Mouse (Mus musculus) induced T-regulatory cell, adult 2 months (primary cell): Measurements from ENCODE around the gene Fam76a.
A peak's percentile ranks its signal among the peaks of the same experiment; 100 is the strongest.
"Not testable (repeated sequence)": the region's sequence is repeated elsewhere in the genome, so short reads cannot be mapped to it uniquely, and the experiment has no call there.

Experiments
- DNase-seq: peaks from one replicate; pipeline ENCODE4 v3.0.0-alpha.2; 2012; ENCODE audit warnings: low read depth

Gene Fam76a

GRCm38 (mm10) chr4:132945261-132946046 lies 23.1 kb upstream of the Fam76a start:
- DNase-seq, result peak; percentile 96

GRCm38 (mm10) chr4:132944776-132945175 lies 22.4 kb upstream of the Fam76a start:
- no peak for DNase-seq

DNA sequence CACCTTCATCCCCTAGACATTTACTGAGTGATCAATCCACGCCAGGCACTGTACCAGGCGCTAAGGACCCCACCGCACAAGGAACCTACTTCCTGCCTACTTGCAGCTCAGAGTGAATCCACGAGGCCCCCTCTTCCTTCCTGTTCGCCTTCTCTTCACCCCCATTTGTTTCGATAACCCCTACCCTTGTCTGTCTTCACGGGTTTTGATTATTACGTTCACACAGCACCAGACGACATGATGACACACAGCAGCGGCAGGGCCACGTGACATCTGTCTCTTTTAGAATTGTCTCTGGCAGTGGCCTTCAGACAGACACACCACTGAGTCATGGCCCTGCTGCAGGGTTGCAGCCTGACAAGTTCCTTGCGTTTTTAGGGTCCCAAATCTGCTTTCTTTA lies 21.7 kb upstream of the Fam76a start:
- DNase-seq, result peak; percentile 75

GRCm38 (mm10) chr4:132943088-132943487 lies 20.7 kb upstream of the Fam76a start:
- no peak for DNase-seq

DNA sequence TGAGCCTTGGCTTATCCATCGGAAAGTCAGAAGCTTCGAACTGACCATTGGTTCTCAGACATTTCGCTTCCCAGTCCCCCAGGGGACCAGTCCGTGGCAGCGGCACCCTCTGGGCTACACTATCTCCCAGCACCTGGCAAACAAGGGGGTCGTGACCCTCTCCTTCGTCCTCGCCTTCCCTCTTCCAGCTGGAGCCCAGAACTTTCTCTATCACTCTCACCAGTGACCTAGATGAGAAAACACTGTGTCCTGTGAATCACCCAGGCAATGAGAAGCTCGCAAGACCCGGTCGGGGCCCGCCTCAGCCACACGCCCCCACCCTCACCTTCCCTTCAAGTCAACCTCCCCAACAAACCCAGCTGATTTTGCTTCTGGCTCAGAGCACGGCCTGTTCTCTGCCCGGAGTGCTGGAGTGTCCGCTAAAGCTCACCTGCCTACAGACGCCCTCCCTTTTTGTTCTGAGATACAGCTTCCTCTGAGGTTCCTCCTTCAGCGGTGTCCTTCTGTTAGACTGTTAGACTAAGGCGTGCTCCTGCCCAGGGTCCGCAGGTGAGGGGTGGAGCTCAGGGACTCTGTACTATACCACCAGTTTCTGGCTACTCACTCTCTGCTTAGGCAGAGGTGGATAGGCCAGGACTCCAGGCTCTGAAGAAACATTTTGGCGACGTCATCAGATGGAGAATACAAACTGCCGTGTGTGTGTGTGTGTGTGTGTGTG lies 18.8 kb upstream of the Fam76a start:
- DNase-seq, result peak; percentile 39

- DNase-seq, result peak; percentile 88
Measured at GRCm38 (mm10) chr4:132939421-132940127, 17.2 kb upstream of the Fam76a start.

- peak; percentile 20 for DNase-seq
Measured at GRCm38 (mm10) chr4:132938181-132938941, 16.0 kb upstream of the Fam76a start.

DNA sequence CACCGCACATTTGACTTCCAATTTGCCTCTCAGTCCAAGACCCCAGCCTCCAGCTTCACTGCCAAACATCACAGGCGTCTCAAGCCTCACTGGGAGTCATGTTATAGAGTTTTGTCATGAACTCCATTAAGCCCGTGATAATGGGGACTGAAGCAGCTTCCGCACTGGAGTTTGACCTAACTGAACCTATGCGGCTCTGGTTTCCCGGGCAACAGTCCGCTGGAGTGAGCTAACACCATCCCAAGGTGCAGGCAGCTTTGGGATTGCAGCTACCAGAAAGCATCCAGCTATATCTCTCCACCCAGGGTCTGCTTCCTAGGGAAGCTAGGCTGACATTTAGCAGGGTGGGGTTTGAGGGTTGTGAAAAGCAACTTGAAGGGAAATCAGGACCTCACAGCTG lies 12.3 kb upstream of the Fam76a start:
- no peak for DNase-seq

DNA sequence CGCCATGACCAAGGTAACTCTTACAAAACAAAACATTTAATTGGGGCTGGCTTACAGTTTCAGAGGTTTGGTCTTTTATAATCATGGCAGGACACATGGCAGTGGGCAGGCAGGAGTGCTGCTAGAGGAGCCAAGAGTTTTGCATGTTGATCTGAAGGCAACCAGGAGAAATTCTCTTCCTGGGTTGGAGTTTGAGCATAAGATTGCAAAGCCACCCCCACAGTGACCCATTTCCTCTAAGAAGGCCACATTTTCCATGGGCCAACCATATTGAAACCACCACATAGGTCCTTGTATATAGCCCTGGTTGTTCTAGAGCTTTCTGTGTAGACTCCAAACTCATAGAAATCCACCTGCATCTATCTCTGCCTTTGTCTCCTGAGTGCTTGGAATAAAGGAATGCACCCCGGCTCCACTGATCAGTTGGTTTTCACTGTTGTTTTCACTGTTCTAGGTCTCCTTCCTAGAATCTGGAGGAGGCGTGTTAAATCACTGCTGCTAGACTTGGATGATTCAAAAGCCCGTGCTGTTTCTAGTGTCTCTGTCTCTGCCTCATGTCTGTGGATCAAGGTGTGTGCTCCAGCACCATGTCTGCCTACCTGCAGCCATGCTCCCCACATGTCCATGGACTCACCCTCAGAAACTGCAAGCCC lies 10.5 kb upstream of the Fam76a start:
- peak; percentile 64 for DNase-seq

- DNase-seq, result peak; percentile 88
Measured at GRCm38 (mm10) chr4:132930784-132931183, 8.4 kb upstream of the Fam76a start.

- DNase-seq, result not testable (repeated sequence)
Measured at GRCm38 (mm10) chr4:132926520-132926919, 4.2 kb upstream of the Fam76a start.

DNA sequence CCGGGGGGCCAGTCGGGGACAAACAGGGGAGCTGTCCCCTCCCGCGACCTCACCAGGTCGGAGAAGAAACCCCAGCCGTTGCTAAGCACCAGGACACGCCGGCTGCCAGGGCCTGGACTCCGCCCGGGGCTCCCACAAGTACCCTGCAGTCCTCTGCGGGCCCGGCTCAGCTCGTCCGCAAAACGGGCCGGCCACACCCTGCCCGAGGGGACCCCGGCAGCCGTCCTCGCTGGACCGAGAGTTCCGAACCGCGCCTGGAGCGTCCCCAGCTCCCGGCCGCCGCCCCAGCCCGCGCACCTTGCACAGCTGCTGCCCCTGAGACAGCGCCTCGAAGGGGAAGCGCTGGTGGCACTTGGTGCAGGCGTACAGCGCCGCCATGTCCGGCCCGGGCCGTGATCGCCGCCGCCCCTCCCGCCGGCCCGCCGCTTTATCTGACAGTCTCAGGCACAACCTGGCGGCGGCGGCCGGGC lies 262 bp downstream of the Fam76a start:
- no peak for DNase-seq

- DNase-seq, result no peak
Measured at GRCm38 (mm10) chr4:132921488-132921887, 870 bp downstream of the Fam76a start.

DNA sequence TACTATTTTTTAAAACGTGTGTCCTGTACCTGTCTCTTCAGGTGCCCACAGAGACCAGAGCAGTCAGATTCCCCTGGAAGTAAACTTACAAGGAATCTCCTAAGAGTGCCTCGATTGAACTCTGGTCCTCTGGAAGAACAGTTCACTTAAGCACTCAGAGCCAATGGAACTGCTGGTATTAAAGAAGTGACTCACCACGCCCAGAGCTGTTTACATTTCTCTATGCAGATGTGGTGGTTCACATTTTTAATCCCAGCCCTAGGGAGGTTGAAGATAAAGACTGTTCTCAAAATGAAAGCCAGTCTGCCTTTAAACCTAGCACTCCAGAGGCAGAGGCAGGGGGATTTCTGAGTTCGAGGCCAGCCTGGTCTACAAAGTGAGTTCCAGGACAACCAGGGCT lies 2.2 kb downstream of the Fam76a start:
- DNase-seq, result no peak

- not testable (repeated sequence) for DNase-seq
Measured at GRCm38 (mm10) chr4:132918493-132918892, 3.9 kb downstream of the Fam76a start.

DNA sequence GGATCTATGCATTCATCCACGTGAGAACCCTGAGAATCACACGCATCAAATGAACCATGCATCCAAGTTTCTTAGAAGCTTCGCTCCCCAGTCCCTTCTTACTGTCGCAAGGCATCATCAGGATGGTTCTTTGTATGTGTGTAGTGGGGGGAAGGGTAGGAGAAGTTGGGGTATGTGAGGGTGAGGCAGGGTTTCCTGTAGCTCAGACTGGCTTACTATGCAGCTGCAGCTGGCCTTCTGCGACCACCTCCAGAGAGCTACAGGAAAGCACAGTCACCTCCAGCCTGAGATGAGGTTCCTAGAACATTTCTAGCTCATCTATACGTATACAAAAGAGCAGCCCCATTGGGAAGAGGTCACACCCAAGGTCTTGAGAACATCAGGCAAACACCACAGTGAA lies 10.2 kb downstream of the Fam76a start:
- DNase-seq, result no peak

GRCm38 (mm10) chr4:132905843-132906360 lies 16.5 kb downstream of the Fam76a start:
- no peak for DNase-seq

GRCm38 (mm10) chr4:132904765-132905309 lies 17.5 kb downstream of the Fam76a start:
- no peak for DNase-seq

- DNase-seq, result no peak
Measured at GRCm38 (mm10) chr4:132904071-132904470, 18.3 kb downstream of the Fam76a start.

- peak; percentile 75 for DNase-seq
Measured at GRCm38 (mm10) chr4:132898197-132898596, 24.2 kb downstream of the Fam76a start.

GRCm38 (mm10) chr4:132894402-132894801 lies 28.0 kb downstream of the Fam76a start:
- DNase-seq, result no peak
